Mouse (Mus musculus) Patski (cell line): Measurements from ENCODE around the gene Sec14l2. TPM values are rescaled to one million over a fixed set of nuclear protein-coding genes. Genes with fewer than 3 reads are reported as not detected.

Experiments used
- ATAC-seq: fragments of 100-300 bp; one replicate; pipeline ENCODE4 v1.8.0; 2021
- CTCF ChIA-PET: fragments of 350-600 bp; sonication (Branson Sonifier 250); formaldehyde crosslinking; loops from one replicate; lab custom pipeline; 2022; ENCODE audit warnings: inconsistent platforms; lab: Charles Lee
- POLR2A ChIA-PET: fragments of 350-600 bp; sonication (Branson Sonifier 250); formaldehyde crosslinking; loops from one replicate; lab custom pipeline; 2022; ENCODE audit warnings: antibody characterized with exemption, inconsistent platforms; lab: Charles Lee
- DNase-seq: peaks from one replicate; pipeline ENCODE4 v3.0.0-alpha.2; 2011; ENCODE audit warnings: low read depth, low spot score
- H3K27me3 ChIP-seq: fragments of 371-371 bp; one replicate; pipeline ENCODE4 v1.5.1; 2021
- CTCF ChIP-seq: fragments of 100-300 bp; IDR thresholded peaks from one replicate; pipeline ENCODE4 v1.5.1; 2021
- in situ Hi-C: fragments of 300-500 bp; cut with MboI; formaldehyde crosslinking; loops from 3 replicates; pipeline ENCODE4 v1.11.1; 2018; ENCODE audit warnings: low pct_unique_long_range_greater_than_20kb, mixed read lengths
- polyA plus RNA-seq: library from polyadenylated mRNA; unstranded; gene quantifications from one replicate; pipeline ENCODE4 v1.2.3, GENCODE M21; 2021

Sec14l2 gene
- polyA plus RNA-seq, 1 experiment from 2014 or later: 23.6 TPM

- no peaks in the 10 kb centered on the region for H3K27me3 ChIP-seq
- ATAC-seq (no peak), DNase-seq (no peak)
- TF ChIP-seq CTCF: no peak
- ChIA-PET POLR2A (no interaction called here), CTCF (interaction anchor here (1.6 kb wide), 1 partner anchor 15 kb away, joined by 4 read pairs; no protein-coding TSS in a partner anchor)
- in situ Hi-C loops: no loop called here
Measured at GRCm38 (mm10) chr11:4148536-4149156, 25.4 kb upstream of the Sec14l2 start.

- TF ChIP-seq CTCF: no peak
- ChIA-PET POLR2A (no interaction called here), CTCF (interaction anchor here (1.6 kb wide), 1 partner anchor 14 kb away, joined by 4 read pairs; no protein-coding TSS in a partner anchor)
- ATAC-seq: no peak
- no peaks in the 10 kb centered on the region for H3K27me3 ChIP-seq
- in situ Hi-C loops: no loop called here
- no peak for DNase-seq
Measured at GRCm38 (mm10) chr11:4148120-4148519, 24.9 kb upstream of the Sec14l2 start.

- ATAC-seq (no peak), DNase-seq (no peak)
- TF ChIP-seq CTCF: no peak
- ChIA-PET CTCF (interaction anchor here (1.4 to 1.6 kb wide), 2 partner anchors 13 to 72 kb away, joined by 3 to 4 read pairs; no protein-coding TSS in a partner anchor), POLR2A (no interaction called here)
- in situ Hi-C loops: no loop called here
- no peaks in the 10 kb centered on the region for H3K27me3 ChIP-seq
Measured at GRCm38 (mm10) chr11:4147098-4147497, 23.9 kb upstream of the Sec14l2 start.

GRCm38 (mm10) chr11:4146381-4146780 lies 23.2 kb upstream of the Sec14l2 start:
- no peak for ATAC-seq
- DNase-seq: no peak
- CTCF ChIA-PET: interaction anchor here (1.4 kb wide), 1 partner anchor 73 kb away, joined by 3 read pairs; no protein-coding TSS in a partner anchor
- no peaks in the 10 kb centered on the region for H3K27me3 ChIP-seq
- no peak for TF ChIP-seq CTCF
- in situ Hi-C loops: no loop called here
- POLR2A ChIA-PET: no interaction called here

- TF ChIP-seq CTCF: no peak
- no peak for DNase-seq
- H3K27me3 ChIP-seq: no peaks in the 10 kb centered on the region
- CTCF ChIA-PET: interaction anchor here (1.3 kb wide), 1 partner anchor 9 kb away, joined by 3 read pairs; no protein-coding TSS in a partner anchor
- in situ Hi-C loops: no loop called here
- POLR2A ChIA-PET: interaction anchor here (1.5 kb wide), 1 partner anchor 17 kb away, joined by 5 read pairs; the partner anchor contains the start of genes Ccdc157 and Sf3a1
- no peak for ATAC-seq
Measured at GRCm38 (mm10) chr11:4143281-4144062, 20.3 kb upstream of the Sec14l2 start.

GRCm38 (mm10) chr11:4142352-4142751 lies 19.1 kb upstream of the Sec14l2 start:
- in situ Hi-C loops: no loop called here
- ChIA-PET POLR2A (no interaction called here), CTCF (interaction anchor here (0.7 kb wide), 1 partner anchor 17 kb away, joined by 3 read pairs; no protein-coding TSS in a partner anchor)
- ATAC-seq (no peak), DNase-seq (no peak)
- H3K27me3 ChIP-seq: no peaks in the 10 kb centered on the region
- no peak for TF ChIP-seq CTCF

GRCm38 (mm10) chr11:4141505-4141904 lies 18.3 kb upstream of the Sec14l2 start:
- ChIA-PET POLR2A (no interaction called here), CTCF (interaction anchor here (0.7 kb wide), 1 partner anchor 18 kb away, joined by 3 read pairs; no protein-coding TSS in a partner anchor)
- H3K27me3 ChIP-seq: no peaks in the 10 kb centered on the region
- ATAC-seq: no peak
- no peak for DNase-seq
- in situ Hi-C loops: no loop called here
- TF ChIP-seq CTCF: no peak

- POLR2A ChIA-PET: interaction anchor here (1.1 kb wide), 1 partner anchor 29 kb away, joined by 3 read pairs; no protein-coding TSS in a partner anchor
- in situ Hi-C loops: loop anchor here (5.0 to 10.0 kb wide), 2 partner anchors 78 to 296 kb away; partner anchors contain the start of gene Castor1
- DNase-seq (no peak), ATAC-seq (no peak)
- CTCF ChIA-PET: interaction anchor here (1.1 to 1.3 kb wide), 3 partner anchors 11 to 120 kb away, joined by 3 to 5 read pairs (median 3); no protein-coding TSS in a partner anchor
- no peaks in the 10 kb centered on the region for H3K27me3 ChIP-seq
- TF ChIP-seq CTCF: no peak
Measured at GRCm38 (mm10) chr11:4138964-4139363, 15.7 kb upstream of the Sec14l2 start.

GRCm38 (mm10) chr11:4134986-4135935 lies 12.0 kb upstream of the Sec14l2 start, which contains the start of gene Rnf215:
Gene Rnf215, plus strand, starts transcription at chr11:4135202.
- peaks cover 4% of the 10 kb centered on the region for H3K27me3 ChIP-seq
- ChIA-PET POLR2A (interaction anchor here (1.2 kb wide), 1 partner anchor 84 kb away, joined by 4 read pairs; no protein-coding TSS in a partner anchor), CTCF (interaction anchor here (0.9 to 2.4 kb wide), 13 partner anchors 8 to 316 kb away, joined by 3 to 22 read pairs (median 6); partner anchors contain the start of gene Sec14l2)
- peak; percentile 83 for ATAC-seq
- DNase-seq: no peak
- TF ChIP-seq CTCF: no peak
- in situ Hi-C loops: loop anchor here (5.0 to 10.0 kb wide), 2 partner anchors 82 to 300 kb away; partner anchors contain the start of gene Castor1
